Comparison of ENCODE assay signal across 8 mouse cellular contexts in the genomic region with DNA sequence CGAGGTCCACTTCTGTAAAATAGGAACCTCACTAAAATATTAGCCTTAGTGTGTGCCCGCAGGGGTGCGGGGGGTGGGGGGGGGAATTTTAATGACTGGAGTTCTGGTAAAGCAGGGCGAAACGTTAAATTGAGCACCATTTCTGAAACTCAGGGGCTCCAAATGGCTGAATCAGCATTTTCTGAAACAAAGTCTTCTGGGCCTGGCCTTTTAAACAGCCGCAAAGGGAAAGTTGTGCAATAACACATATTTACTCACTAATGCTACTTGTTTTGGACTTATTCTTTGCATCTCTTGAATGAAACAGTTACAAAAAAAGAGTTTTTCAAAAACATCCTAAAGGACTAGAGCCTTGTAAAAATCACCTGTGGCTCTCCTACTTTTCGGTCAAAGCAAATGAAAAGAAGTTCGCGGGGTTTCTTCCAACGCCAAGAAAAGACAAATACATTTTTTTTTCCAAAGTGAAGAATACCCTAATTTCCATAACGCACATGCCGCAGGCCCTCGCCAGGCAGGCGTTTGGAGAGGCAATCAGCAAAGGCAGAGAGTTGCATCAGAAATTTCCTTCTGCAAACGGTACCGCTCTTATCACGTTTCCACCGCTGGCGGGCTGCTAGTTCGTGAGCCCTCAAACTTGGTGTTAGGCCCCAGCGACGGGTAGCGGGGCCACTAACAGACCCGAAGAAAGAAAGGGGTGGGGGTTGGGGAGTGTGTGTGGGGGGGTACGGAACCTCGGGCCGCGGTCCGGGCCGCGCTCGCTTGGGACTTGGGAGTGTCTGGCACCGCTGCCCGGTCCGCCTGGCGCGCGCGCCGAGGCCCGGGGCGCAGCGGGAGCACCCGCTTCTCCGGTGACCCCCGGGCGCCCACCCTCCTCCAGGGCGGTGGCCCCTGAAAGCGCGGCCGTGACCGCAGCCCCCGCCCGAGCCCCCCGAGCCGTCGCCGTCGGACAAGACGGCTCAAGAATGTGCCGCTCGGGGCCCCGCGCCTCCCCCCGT. TPM values are rescaled to one million over a fixed set of nuclear protein-coding genes. Genes with fewer than 3 reads are reported as not detected.
DNase-seq lines count a peak whose midpoint lies in the region; ATAC-seq and TF ChIP-seq lines count a peak whose summit lies in the region.

No protein-coding gene starts in this region.

- H3K9me3 ChIP-seq in midbrain, embryonic 11.5 days (ENCODE audit: control insufficient read depth, low read length), result no peaks in the 10 kb centered on the region

- H3K4me2 ChIP-seq in midbrain, embryonic 11.5 days, result peak overlapping the region; percentile 58

- no peaks in the 10 kb centered on the region for H3K36me3 ChIP-seq in spleen, adult 2 months (ENCODE audit: control insufficient read depth, insufficient read depth, low read length)
- no peaks in the 10 kb centered on the region for H3K36me3 ChIP-seq in midbrain, embryonic 11.5 days (ENCODE audit: control insufficient read depth, insufficient read depth, low read length)

- 0 out of 2 replicates have a peak overlapping the region, but pooled peaks have one; percentile 4 for H3K4me3 ChIP-seq in spleen, adult 2 months (ENCODE audit: extremely low read depth, insufficient read depth, insufficient read length)
- peak overlapping the region; percentile 71 for H3K4me3 ChIP-seq in midbrain, embryonic 11.5 days (ENCODE audit: low read depth, low read length)

- peak overlapping the region; percentile 90 for H3K9ac ChIP-seq in midbrain, embryonic 11.5 days (ENCODE audit: low read length)

- TF ChIP-seq POLR2A in spleen, adult 2 months (IDR thresholded peaks at IDR 0.05; ENCODE audit: low read depth, low read length), result no peak

- H3K27ac ChIP-seq in spleen, adult 2 months (ENCODE audit: insufficient read depth, low read length), result no peak overlapping the region
- H3K27ac ChIP-seq in midbrain, embryonic 11.5 days (ENCODE audit: low read depth, low read length), result peak overlapping the region; percentile 84

- 7% methylated on average over 45 of the region's 65 CpGs for WGBS in spleen, adult 2 months
- 2% methylated on average over 65 of the region's 65 CpGs for WGBS in midbrain, embryonic 11.5 days

- ATAC-seq in granulocyte monocyte progenitor cell, adult 5-6 weeks (replicated peaks; ENCODE audit: poor library complexity, severe bottlenecking), result peak; percentile 61
- ATAC-seq in midbrain, embryonic 11.5 days (ENCODE audit: low FRiP score), result peak; percentile 5
- ATAC-seq in monocyte, adult 5-6 weeks (replicated peaks; ENCODE audit: insufficient number of reproducible peaks, low FRiP score, low TSS enrichment, poor library complexity, severe bottlenecking), result no peak

- TF ChIP-seq CTCF in spleen, adult 2 months (IDR thresholded peaks at IDR 0.05; ENCODE audit: extremely low read depth, insufficient read depth, insufficient read length, insufficient replicate concordance), result no peak

- no peak for DNase-seq in spleen, adult 2 months (ENCODE audit: low read depth in 1 of 2, low spot score in 2 of 2)
- no peak for DNase-seq in spleen, adult 12 weeks (ENCODE audit: low spot score)
- DNase-seq in kidney, postnatal 4 days, result peak; percentile 30 to 55
- DNase-seq in midbrain, embryonic 11.5 days (ENCODE audit: low spot score, missing footprints), result peak; percentile 93
- DNase-seq in ovary, postnatal 10 days (ENCODE audit: low spot score), result no peak
- no peak for DNase-seq in cerebellum, adult 8-10 months

- H3K4me1 ChIP-seq in spleen, adult 2 months (ENCODE audit: control insufficient read depth, insufficient read depth, insufficient read length), result no peaks in the 10 kb centered on the region; the same call in 1 of the 2 replicates
- peaks cover 6% of the 10 kb centered on the region; the same call in 1 of the 2 replicates for H3K4me1 ChIP-seq in midbrain, embryonic 11.5 days (ENCODE audit: control insufficient read depth, insufficient read depth, low read length)

- peaks cover 22% of the 10 kb centered on the region for H3K27me3 ChIP-seq in spleen, adult 2 months (ENCODE audit: control insufficient read depth, insufficient read depth, low read length)
- peaks cover 85% of the 10 kb centered on the region for H3K27me3 ChIP-seq in midbrain, embryonic 11.5 days (ENCODE audit: control insufficient read depth, insufficient read depth, low read length)

RNA-seq across cellular contexts. Expression of gene Grb10, which starts 2.3 kb away (rescaled TPM):
- polyA plus RNA-seq in spleen, adult 2 months (2012; rRNA removed), result 5.3 and 7.0 TPM in 2 replicates
- total RNA-seq in granulocyte monocyte progenitor cell, adult 5-6 weeks (2014; fragmentation: Nextera tagmentation), result 11.2 and 20.5 TPM in 2 replicates
- total RNA-seq in granulocyte monocyte progenitor cell, adult 5-6 weeks (2017), result 7.2 and 8.4 TPM in 2 replicates
- polyA plus RNA-seq in midbrain, embryonic 11.5 days (2014; fragmentation: Nextera tagmentation; extraction: Ambion mirVana), result 133 and 144 TPM in 2 replicates
- 4.2 TPM in 1 of 3 replicates, not detected in the others for total RNA-seq in monocyte, adult 5-6 weeks (2017)

Comparison
In these comparisons a context has a peak if more than half of its experiments do, and no peak if none do; other contexts are left out.
1. DNase-seq: peak in kidney, postnatal 4 days (2 of 2) and midbrain, embryonic 11.5 days (single experiment); none in spleen, adult 2 months (0 of 2), spleen, adult 12 weeks (single experiment), ovary, postnatal 10 days (single experiment) and cerebellum, adult 8-10 months (single experiment).